Mouse (Mus musculus) layer of hippocampus, adult 11-12 months (tissue): ENCODE data around the gene Mphosph6.

ENCODE experiments used
- DNase-seq: peaks from one replicate; pipeline ENCODE4 v3.0.0; 2022; ENCODE audit warnings: low spot score

The Mphosph6 gene

GRCm38 (mm10) chr8:117771115-117771836 lies 30.5 kb downstream of the Mphosph6 start:
- no peak for DNase-seq

GRCm38 (mm10) chr8:117768971-117769370 lies 32.8 kb downstream of the Mphosph6 start:
- no peak for DNase-seq

GRCm38 (mm10) chr8:117765947-117766346 lies 35.8 kb downstream of the Mphosph6 start:
- no peak for DNase-seq

- no peak for DNase-seq
Observed at GRCm38 (mm10) chr8:117764625-117765024, 37.1 kb downstream of the Mphosph6 start.

- no peak for DNase-seq
Observed at GRCm38 (mm10) chr8:117762776-117763175, 39.0 kb downstream of the Mphosph6 start.

- no peak for DNase-seq
Observed at GRCm38 (mm10) chr8:117757900-117758299, 43.8 kb downstream of the Mphosph6 start.

- no peak for DNase-seq
Observed at GRCm38 (mm10) chr8:117749436-117749835, 52.3 kb downstream of the Mphosph6 start.

- no peak for DNase-seq
Observed at GRCm38 (mm10) chr8:117747886-117748730, 53.6 kb downstream of the Mphosph6 start.

GRCm38 (mm10) chr8:117747428-117747827 lies 54.3 kb downstream of the Mphosph6 start:
- no peak for DNase-seq

- no peak for DNase-seq
Observed at GRCm38 (mm10) chr8:117746651-117747050, 55.1 kb downstream of the Mphosph6 start.

GRCm38 (mm10) chr8:117742431-117743012 lies 59.2 kb downstream of the Mphosph6 start:
- DNase-seq, result no peak
